Mouse (Mus musculus) mature B cell (primary cell): ENCODE results near the gene Tle1.

ENCODE experiments used
- in situ Hi-C: fragments of 300-500 bp; cut with MboI; formaldehyde crosslinking; loops from 2 replicates; pipeline ENCODE4 v1.14.3; 2019

Tle1 gene

GRCm38 (mm10) chr4:72200559-72201409 is at the start of gene Tle1:
Tle1 (minus strand) TSS chr4:72200919.
- in situ Hi-C loops: loop anchor here (25.0 kb wide), 2 partner anchors 913 to 1663 kb away; partner anchors contain the start of gene Megf9

DNA sequence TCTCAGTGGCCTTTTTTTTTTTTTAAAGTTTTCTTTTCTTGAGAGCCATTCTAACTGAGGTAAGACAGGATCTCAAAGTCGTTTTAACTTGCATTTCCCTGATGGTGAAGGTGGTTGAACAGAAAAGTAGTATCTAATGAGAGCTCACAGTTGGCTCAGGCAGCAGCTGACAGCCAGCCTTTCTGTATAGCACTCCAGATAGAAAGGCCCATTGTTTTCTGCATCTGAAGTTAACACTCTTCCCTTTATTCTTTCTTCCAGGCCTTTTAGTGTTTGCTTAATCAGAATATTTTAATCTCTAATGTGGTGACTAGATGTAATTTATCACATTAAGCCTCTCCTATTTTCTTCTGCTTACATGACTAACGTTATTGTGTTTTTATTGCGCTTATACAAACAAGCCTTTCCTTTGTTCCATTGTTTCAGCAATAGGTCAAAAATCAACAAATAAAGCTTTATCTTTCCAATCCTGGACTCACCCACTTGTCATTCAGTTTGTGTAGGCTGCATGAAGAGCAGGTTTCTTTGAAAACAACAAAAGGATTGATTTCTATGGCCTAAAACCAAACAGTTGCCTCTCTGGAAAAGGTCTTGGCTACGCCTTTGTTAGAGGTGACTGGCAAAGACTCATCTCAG is 33.0 kb upstream of the Tle1 start:
- in situ Hi-C loops: no loop called here

DNA sequence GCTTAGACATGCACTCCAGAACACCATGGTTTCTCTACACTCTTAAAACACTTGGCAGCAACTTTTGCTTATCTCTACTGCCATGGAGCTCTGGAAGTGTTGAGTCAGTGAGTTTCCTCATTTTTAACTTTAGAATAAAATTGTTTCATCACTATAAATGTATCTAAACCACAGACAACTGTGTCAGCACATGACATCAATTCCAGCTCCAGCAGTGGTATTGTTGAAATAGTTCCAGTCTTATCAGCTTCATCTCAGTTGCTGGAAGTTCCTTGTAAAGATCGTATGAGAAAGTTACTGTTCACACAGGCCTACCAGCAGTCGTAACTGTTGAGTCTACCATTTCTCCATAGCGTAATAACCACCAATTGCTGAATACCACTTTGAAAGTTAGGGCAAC is 31.5 kb upstream of the Tle1 start:
- in situ Hi-C loops: no loop called here

DNA sequence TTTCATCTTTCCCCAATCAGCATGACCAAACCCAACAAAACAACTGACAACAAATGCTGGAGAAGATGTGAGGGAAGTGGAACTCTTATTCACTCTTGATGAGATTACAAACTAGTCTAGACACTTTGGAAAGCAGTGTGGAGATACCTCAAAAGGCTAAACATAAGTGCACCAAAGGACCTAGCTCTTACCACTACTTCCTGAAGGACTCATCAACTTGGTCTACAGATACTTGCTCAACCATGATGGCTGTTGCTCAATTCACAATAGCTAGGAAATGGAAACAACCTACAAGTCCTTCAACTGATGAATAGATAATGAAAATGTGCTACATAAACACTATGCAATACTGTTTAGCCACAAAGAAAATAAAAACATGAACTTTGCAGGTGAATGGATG is 30.1 kb upstream of the Tle1 start:
- in situ Hi-C loops: no loop called here

GRCm38 (mm10) chr4:72221629-72222028 is 20.9 kb upstream of the Tle1 start:
- in situ Hi-C loops: loop anchor here (25.0 kb wide), 2 partner anchors 934 to 1684 kb away; partner anchors contain the start of gene Megf9

DNA sequence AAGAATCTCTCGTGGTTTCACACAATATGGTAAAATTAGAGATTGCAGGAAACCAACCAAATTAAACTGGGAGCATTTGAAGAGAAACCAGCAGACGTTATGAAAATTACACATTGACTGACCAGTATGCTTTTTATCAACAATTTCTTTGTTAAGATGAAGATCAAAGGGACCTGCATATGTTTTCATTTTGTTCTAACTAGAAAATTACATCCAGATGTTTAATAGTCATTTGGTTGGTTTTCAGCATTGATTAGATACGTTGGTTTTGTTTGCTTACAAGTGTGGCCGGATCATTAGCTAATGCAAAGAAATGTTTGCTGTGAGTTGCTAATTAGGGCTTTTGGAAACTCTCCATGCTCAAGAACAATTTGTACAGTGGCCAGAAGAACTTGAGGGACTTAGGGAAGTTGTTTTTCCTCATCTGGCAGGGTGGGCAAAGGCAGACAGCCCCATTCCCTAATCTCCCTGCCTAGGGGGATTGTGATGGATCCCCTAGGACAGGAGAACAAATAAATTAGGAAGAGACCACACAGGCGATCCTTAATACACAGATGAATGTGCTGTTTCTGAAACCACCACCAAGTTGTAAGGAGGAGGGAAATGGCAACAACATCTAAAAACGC is 3.8 kb upstream of the Tle1 start:
- in situ Hi-C loops: loop anchor here (25.0 kb wide), 2 partner anchors 917 to 1667 kb away; partner anchors contain the start of gene Megf9

- in situ Hi-C loops: loop anchor here (25.0 kb wide), 2 partner anchors 914 to 1664 kb away; partner anchors contain the start of gene Megf9
Observed at GRCm38 (mm10) chr4:72201521-72201991, 837 bp upstream of the Tle1 start.

GRCm38 (mm10) chr4:72199571-72200558 is 854 bp downstream of the Tle1 start:
- in situ Hi-C loops: loop anchor here (25.0 kb wide), 2 partner anchors 913 to 1663 kb away; partner anchors contain the start of gene Megf9

GRCm38 (mm10) chr4:72198877-72199411 is 1.8 kb downstream of the Tle1 start:
- in situ Hi-C loops: no loop called here

DNA sequence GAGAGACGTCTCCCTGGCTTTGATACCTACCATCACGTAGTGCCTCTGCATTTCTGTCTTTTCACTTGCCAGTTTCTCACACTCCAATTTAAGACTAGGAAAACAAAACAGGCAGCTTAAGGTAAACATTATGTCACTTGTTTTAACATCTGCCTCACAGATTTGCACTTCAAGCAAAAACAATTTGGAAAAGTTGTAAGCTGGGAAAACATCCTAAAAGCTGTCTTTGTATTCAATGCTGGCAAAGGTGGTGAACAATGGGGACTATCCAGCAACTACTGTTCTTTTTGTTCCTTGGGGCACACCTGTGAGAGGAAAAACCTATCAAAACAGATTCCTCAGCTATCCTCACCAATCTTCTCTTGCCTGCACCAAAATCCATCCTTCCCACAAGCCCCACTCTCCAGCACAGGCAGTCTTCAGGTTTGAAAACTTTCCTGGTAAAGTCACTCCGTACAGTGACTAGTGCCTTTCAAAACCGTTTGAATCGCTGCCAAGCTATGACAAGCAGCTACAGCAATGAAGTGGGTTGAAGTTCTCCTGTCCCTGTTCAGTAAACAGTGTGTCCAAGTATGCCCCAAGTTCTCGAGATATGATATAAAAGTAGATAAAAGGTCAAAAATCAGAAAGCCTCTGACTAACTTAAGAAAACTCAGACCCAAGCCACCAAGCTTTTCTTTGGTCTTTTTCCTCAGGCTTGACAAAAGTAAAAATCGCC is 2.7 kb downstream of the Tle1 start:
- in situ Hi-C loops: no loop called here

- in situ Hi-C loops: no loop called here
Observed at GRCm38 (mm10) chr4:72195116-72195835, 5.4 kb downstream of the Tle1 start.

GRCm38 (mm10) chr4:72193276-72193675 is 7.4 kb downstream of the Tle1 start:
- in situ Hi-C loops: no loop called here

- in situ Hi-C loops: no loop called here
Observed at GRCm38 (mm10) chr4:72184476-72184875, 16.2 kb downstream of the Tle1 start.

DNA sequence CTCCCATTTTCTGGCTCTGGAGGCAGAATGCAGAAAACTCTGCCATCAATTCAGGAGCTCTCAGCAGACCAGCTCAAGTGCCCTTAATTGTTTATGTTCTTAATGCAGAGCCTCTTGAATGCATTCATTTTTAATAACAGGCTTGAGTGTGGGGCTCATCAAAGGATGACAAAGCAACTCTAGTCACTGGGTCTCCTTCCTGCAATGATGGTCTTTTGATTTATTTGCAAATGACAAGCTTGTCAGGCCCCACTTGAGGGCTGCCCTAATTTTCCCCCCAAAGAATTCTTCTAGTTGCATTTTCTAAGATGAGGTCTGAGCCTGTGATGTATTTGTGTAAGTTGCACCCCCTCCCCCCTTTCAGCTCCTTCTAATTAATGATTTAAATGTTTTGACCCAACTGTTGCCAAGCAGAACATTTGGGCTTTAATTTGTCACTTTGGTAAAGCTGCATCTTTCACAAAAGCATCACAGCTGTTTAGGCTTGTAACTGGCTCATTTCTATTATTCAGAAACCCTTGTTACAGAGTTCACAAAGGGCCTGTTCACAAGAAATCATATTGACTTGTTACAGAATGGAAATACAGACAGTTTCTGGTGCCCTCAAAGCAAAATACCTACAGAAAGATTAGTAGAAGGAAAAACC is 18.3 kb downstream of the Tle1 start:
- in situ Hi-C loops: no loop called here

DNA sequence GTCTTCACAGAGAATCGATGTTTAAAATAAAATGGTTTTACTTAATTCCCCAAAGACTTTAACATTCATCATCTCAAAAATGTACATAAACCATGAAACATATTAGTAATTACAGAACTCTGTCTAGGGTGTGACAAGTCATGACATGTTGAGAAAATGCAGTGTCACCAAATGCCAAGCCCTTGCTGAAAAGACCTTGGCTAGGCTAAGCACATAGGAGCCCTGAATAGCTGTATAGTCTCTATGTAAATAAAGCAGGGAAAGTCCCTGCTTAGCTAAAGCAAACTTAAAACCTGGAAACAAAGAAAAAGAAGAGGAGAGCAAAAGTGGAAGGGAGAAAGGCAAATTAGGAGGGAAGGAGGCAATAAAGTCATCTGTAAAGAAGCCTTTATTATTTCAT is 24.8 kb downstream of the Tle1 start:
- in situ Hi-C loops: no loop called here

GRCm38 (mm10) chr4:72168267-72168666 is 32.5 kb downstream of the Tle1 start:
- in situ Hi-C loops: no loop called here

GRCm38 (mm10) chr4:72167761-72168229 is 32.9 kb downstream of the Tle1 start:
- in situ Hi-C loops: no loop called here

DNA sequence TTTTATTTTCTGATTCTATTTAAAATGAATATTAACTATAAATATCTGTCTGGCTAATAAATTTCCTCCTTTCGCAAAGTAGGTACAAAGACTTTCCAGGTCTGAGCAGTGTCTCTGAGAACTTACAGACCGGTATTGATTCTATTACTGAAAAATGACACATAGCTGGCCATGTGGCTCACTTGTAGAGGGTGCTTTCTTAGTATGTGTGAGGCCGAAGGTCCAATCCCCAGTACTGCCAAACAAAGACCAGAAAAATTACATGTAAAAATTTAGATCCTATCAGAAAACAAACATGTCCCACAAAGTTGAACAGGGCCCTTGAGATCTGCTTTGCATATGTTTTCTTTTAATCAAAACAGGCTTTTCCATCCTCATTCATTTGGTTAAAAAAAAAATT is 33.5 kb downstream of the Tle1 start:
- in situ Hi-C loops: no loop called here

DNA sequence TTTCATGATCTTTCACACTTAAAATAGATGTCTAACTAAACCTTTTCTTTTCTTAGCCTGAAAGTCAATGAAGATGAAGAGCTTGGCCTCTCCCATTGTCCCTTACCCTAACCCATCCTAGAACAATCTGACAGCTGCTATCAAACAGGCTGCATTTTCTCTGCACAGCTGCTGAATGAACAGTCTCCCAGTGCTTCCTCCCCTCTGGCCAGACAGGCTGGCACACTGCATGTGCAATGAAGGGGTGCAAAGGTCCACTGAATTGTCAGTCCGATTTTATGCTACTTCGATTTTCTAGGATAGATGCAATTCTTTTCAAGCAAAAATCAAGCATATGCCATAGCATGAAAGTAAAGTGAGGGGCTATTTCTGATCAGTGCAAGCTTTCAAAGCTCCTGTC is 34.2 kb downstream of the Tle1 start:
- in situ Hi-C loops: no loop called here
